Mouse (Mus musculus) thymus, adult 2 months (tissue): ENCODE data around the gene D430042O09Rik. TPM values are rescaled to one million over a fixed set of nuclear protein-coding genes. Genes with fewer than 3 reads are reported as not detected.

Experiments
- DNase-seq: peaks from one replicate; pipeline ENCODE4 v3.0.0; 2021
- H3K27ac ChIP-seq: fragments of 200-500 bp; 2 replicates; pipeline ENCODE4 v1.5.1; 2012; ENCODE audit warnings: low read length, control low read depth; ENCODE audit not compliant: control insufficient read depth, insufficient read depth
- H3K27me3 ChIP-seq: fragments of 200-500 bp; 2 replicates; pipeline ENCODE4 v1.6.1; 2012; ENCODE audit warnings: mild to moderate bottlenecking, low read length, moderate library complexity, mixed read lengths; ENCODE audit not compliant: control insufficient read depth, insufficient read depth
- H3K36me3 ChIP-seq: fragments of 200-500 bp; 2 replicates; pipeline ENCODE4 v1.6.1; 2012; ENCODE audit warnings: mild to moderate bottlenecking, low read length, moderate library complexity; ENCODE audit not compliant: control insufficient read depth, insufficient read depth
- H3K4me1 ChIP-seq: fragments of 200-500 bp; replicated peaks from 2 replicates; pipeline ENCODE4 v1.6.1; 2012; ENCODE audit warnings: low read length; ENCODE audit not compliant: control insufficient read depth, insufficient read depth
- H3K4me3 ChIP-seq: fragments of 200-500 bp; 2 replicates; pipeline ENCODE4 v1.5.1; 2012; ENCODE audit warnings: mild to moderate bottlenecking, low read length, control low read depth, moderate library complexity; ENCODE audit not compliant: control insufficient read depth, insufficient read depth
- CTCF ChIP-seq: fragments of 200-500 bp; IDR thresholded peaks from 2 replicates; pipeline ENCODE4 v1.5.1; 2012; ENCODE audit warnings: mild to moderate bottlenecking, control low read depth, low read length, moderate library complexity, borderline replicate concordance; ENCODE audit not compliant: control insufficient read depth, poor library complexity, insufficient read depth; ENCODE audit errors: extremely low read depth
- POLR2A ChIP-seq: fragments of 200-500 bp; IDR thresholded peaks from 2 replicates; pipeline ENCODE4 v1.6.1; 2012; ENCODE audit warnings: mild to moderate bottlenecking, low read length, control low read depth, moderate library complexity; ENCODE audit not compliant: control insufficient read depth, poor library complexity, insufficient read depth; ENCODE audit errors: extremely low read depth
- WGBS: fragments of 180-500 bp; shearing (Covaris S2); methylation state at CpG from one replicate; pipeline ENCODE4 v1.1.7; 2018; 5-methylcytosine and 5-hydroxymethylcytosine counted together
- polyA plus RNA-seq: library from polyadenylated mRNA; depleted of rRNA; stranded (reverse); fragments of >200 nt; gene quantifications from 2 replicates; pipeline ENCODE4 v1.2.3, GENCODE M21; 2012

The D430042O09Rik gene
- polyA plus RNA-seq, 1 experiment: 22.4 TPM

GRCm38 (mm10) chr7:125733791-125734190, 26.1 kb downstream of the D430042O09Rik start:
- TF ChIP-seq CTCF (no peak), POLR2A (no peak)
- Histone ChIP-seq H3K36me3 (no peaks in the 10 kb centered on the region), H3K4me1 (no peaks in the 10 kb centered on the region), H3K27me3 (no peaks in the 10 kb centered on the region), H3K4me3 (no peak overlapping the region), H3K27ac (no peak overlapping the region)
- 96% methylated on average over 4 of the region's 4 CpGs for WGBS
- no peak for DNase-seq

DNA sequence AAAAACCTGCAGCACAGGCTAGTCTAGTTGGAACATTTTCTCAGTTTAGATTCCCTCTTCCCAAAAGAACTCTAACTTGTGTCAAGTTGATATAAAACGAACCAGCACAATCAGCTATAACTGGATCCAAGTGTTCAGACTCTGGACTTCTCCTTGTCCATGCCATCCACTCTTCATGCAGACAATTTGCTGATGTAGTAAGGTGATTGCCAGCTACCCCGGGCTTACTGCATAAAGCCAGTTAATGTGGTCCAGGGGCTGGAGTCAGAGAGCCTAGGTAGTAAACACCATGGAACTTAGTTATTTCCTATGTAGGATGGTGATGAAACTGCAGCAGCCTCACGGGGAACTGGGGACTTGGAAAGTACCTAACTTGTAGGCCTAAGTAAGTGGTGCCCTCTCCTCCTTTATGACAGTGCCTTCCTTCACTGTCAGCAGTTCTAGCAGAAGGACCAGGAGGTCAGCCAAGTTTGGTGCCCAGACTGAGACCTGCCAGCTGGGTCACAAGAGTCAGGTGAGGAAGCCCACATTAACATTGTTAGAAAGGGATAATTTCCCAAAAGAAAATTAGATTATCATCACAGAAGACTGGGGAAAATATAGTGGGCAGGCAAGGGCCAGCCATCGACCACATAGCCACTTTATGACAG, 28.8 kb downstream of the D430042O09Rik start:
- Histone ChIP-seq H3K4me1 (no peaks in the 10 kb centered on the region), H3K36me3 (no peaks in the 10 kb centered on the region), H3K4me3 (no peak overlapping the region), H3K27ac (no peak overlapping the region), H3K27me3 (no peaks in the 10 kb centered on the region)
- TF ChIP-seq POLR2A (no peak), CTCF (no peak)
- DNase-seq: no peak
- WGBS: 90% methylated on average over 4 of the region's 4 CpGs

- DNase-seq: no peak
- TF ChIP-seq POLR2A (no peak), CTCF (no peak)
- no peak overlapping the region for H3K27ac ChIP-seq
- 95% methylated on average over 2 of the region's 2 CpGs for WGBS
- no peaks in the 10 kb centered on the region for H3K4me1 ChIP-seq
- no peaks in the 10 kb centered on the region for H3K36me3 ChIP-seq
- no peaks in the 10 kb centered on the region for H3K27me3 ChIP-seq
- H3K4me3 ChIP-seq: no peak overlapping the region
Observed at GRCm38 (mm10) chr7:125740521-125740920, 32.8 kb downstream of the D430042O09Rik start.

- no peaks in the 10 kb centered on the region for H3K4me1 ChIP-seq
- H3K27ac ChIP-seq: no peak overlapping the region
- no peak for DNase-seq
- H3K27me3 ChIP-seq: no peaks in the 10 kb centered on the region
- H3K36me3 ChIP-seq: no peaks in the 10 kb centered on the region
- 42% methylated on average over 1 of the region's 1 CpGs for WGBS
- no peak overlapping the region for H3K4me3 ChIP-seq
- TF ChIP-seq POLR2A (no peak), CTCF (no peak)
Observed at GRCm38 (mm10) chr7:125741271-125741703, 33.6 kb downstream of the D430042O09Rik start.

DNA sequence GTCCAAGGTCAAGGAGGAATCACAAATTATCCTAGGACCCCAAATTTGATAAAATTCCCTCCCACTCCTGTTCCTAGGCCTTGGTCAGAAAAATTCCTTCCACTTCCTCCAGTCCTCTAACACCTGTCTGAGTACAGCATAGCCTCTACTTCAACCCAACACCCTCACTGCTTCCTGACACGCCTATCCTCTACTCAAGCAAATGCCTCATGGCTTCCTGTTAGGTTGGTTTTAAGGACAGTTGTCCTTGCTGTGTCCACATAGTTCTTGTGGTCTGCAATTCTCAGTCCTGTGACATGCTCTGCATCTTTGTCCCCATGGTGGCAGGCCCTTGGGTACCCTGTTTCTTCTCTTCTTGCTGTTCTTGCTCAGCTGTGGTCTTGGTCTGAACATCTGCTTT, 37.1 kb downstream of the D430042O09Rik start:
- H3K27me3 ChIP-seq: no peaks in the 10 kb centered on the region
- no peak for TF ChIP-seq POLR2A
- no peak for TF ChIP-seq CTCF
- WGBS: 100% methylated on average over 1 of the region's 1 CpGs

DNA sequence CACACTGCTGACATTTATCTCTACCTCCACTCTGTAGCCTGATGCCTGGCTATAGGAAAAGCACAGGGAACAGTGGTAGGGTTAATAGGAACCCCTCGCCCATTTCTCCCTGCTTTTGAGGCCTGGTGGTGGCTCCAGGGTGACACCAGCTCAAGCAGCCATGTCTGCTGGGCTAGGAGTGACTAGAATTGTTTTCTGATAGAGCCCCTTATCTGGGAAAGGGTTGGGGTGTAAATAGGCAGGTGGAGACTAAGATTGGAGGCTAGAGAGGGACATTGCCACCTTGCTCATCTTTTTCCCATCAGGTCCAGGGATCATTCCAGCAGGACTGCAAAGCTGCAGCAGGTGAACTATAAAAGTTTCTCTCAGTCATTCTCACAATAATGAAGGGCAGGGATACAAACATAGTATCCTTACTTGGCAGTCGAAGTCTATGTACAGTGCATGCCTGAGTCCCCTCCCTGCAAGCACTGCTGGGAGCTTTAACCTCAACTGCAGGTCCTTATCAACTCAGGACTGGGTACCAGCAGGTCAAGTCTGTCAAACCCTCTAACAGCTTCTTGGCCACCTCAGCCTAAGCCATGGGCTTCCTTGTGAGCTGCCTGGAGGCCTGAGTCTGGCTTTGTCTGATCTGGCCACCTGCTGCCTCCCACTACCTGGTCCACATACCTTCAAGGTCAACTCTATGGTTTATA, 39.1 kb downstream of the D430042O09Rik start:
- H3K4me3 ChIP-seq: no peak overlapping the region
- H3K27ac ChIP-seq: no peak overlapping the region
- no peaks in the 10 kb centered on the region for H3K36me3 ChIP-seq
- H3K4me1 ChIP-seq: no peaks in the 10 kb centered on the region
- no peak for DNase-seq
- 94% methylated on average over 2 of the region's 2 CpGs for WGBS
- TF ChIP-seq POLR2A (no peak), CTCF (no peak)
- no peaks in the 10 kb centered on the region for H3K27me3 ChIP-seq

More for the DNA sequence above, 37.1 kb downstream of the D430042O09Rik start:
- Histone ChIP-seq H3K4me3 (no peak overlapping the region), H3K27ac (no peak overlapping the region), H3K4me1 (no peaks in the 10 kb centered on the region), H3K36me3 (no peaks in the 10 kb centered on the region)
- DNase-seq: no peak
